Mouse (Mus musculus) intestine, embryonic 15.5 days (tissue): Measurements from ENCODE around the gene Ash1l. TPM values are rescaled to one million over a fixed set of nuclear protein-coding genes. Genes with fewer than 3 reads are reported as not detected.
A peak's percentile ranks its signal among the peaks of the same experiment; 100 is the strongest.

Source experiments
- ATAC-seq: fragments of 200-750 bp; cut with Nextera tagmentation; 2 replicates; pipeline ENCODE4 v1.8.0; 2017; ENCODE audit warnings: moderate TSS enrichment, moderate library complexity
- H3K27ac ChIP-seq: fragments of 300-500 bp; sonication (generic); 2 replicates; pipeline ENCODE4 v1.5.1; 2015; ENCODE audit warnings: mild to moderate bottlenecking, inconsistent platforms
- H3K27me3 ChIP-seq: fragments of 300-500 bp; sonication (generic); replicated peaks from 2 replicates; pipeline ENCODE4 v1.6.1; 2015; ENCODE audit warnings: inconsistent platforms
- H3K36me3 ChIP-seq: fragments of 300-500 bp; sonication (generic); 2 replicates; pipeline ENCODE4 v1.6.1; 2015; ENCODE audit warnings: inconsistent platforms
- H3K4me1 ChIP-seq: fragments of 300-500 bp; sonication (generic); replicated peaks from 2 replicates; pipeline ENCODE4 v1.6.1; 2015; ENCODE audit warnings: inconsistent platforms
- H3K4me2 ChIP-seq: fragments of 300-500 bp; sonication (generic); replicated peaks from 2 replicates; pipeline ENCODE4 v1.6.1; 2015; ENCODE audit warnings: mild to moderate bottlenecking, inconsistent platforms
- H3K4me3 ChIP-seq: fragments of 300-500 bp; sonication (generic); replicated peaks from 2 replicates; pipeline ENCODE4 v1.5.1; 2015; ENCODE audit warnings: inconsistent platforms
- H3K9ac ChIP-seq: fragments of 300-500 bp; sonication (generic); 2 replicates; pipeline ENCODE4 v1.6.1; 2015; ENCODE audit warnings: inconsistent platforms
- H3K9me3 ChIP-seq: fragments of 300-500 bp; sonication (generic); 2 replicates; pipeline ENCODE4 v1.6.1; 2016; ENCODE audit warnings: inconsistent platforms
- WGBS: fragments of 180-500 bp; shearing (Covaris S2); methylation state at CpG from one replicate; pipeline ENCODE4 v1.1.7; 2015; 5-methylcytosine and 5-hydroxymethylcytosine counted together
- polyA plus RNA-seq: library from polyadenylated mRNA; unstranded; fragments of >200 nt; fragmentation: Nextera tagmentation; extraction: Ambion mirVana; gene quantifications from 2 replicates; pipeline ENCODE4 v1.2.1, GENCODE M21; 2015

The Ash1l gene
- polyA plus RNA-seq, 1 experiment from 2014 or later: 16.4 TPM

GRCm38 (mm10) chr3:89101459-89101811 is 151.0 kb downstream of the Ash1l start:
- Histone ChIP-seq H3K36me3 (peaks cover 11% of the 10 kb centered on the region), H3K4me3 (peak overlapping the region; percentile 56), H3K4me2 (peak overlapping the region; percentile 87), H3K27me3 (no peaks in the 10 kb centered on the region), H3K9ac (peak overlapping the region; percentile 68), H3K4me1 (peaks cover 29% of the 10 kb centered on the region), H3K9me3 (no peaks in the 10 kb centered on the region), H3K27ac (peak overlapping the region; percentile 73)
- ATAC-seq: peak; percentile 51
- WGBS: 0% methylated on average over 19 of the region's 19 CpGs

DNA sequence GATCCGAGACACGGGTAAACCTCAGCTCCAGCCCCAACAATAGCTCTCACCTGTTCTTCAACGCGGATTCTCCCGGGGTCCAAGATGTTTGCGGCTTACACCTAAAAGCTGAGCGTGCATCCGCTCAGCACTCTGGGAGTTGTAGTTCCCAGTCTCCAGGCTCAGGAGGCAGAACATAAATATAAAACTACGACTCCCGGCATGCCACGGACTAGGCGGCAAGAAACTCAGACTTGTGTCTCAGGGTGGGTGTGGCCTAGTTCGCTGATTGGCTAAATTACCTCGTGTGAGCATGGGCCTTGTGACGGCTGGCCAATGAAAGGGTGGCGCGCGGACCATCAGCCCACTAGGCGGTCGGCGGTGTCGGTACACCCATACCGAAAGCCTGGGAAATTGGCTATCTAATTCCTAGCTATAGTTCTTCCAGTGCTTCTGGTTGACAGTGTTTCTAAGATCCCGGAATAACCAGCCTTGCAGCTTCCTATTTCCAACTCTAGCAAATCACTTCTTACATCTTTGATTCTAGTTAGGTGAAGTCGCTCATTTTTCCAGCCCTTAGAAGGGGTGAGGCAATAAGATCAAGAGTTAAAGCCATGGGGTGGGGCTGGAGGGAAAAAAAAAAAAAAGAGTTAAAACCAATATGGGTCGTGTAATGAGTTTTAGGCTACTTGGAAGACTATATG is 151.5 kb downstream of the Ash1l start, which contains the start of gene Fdps:
Gene Fdps (minus strand): TSS at position 148 of the 683 bp plus-strand sequence.
- Histone ChIP-seq H3K9me3 (no peaks in the 10 kb centered on the region), H3K27ac (peak within 1 kb of the TSS; percentile 78), H3K27me3 (no peaks in the 10 kb centered on the region), H3K4me2 (peak within 1 kb of the TSS; percentile 87), H3K4me3 (peak within 1 kb of the TSS; percentile 56), H3K9ac (peak within 1 kb of the TSS; percentile 68), H3K36me3 (peaks cover 7% of the 10 kb centered on the region), H3K4me1 (peaks cover 29% of the 10 kb centered on the region)
- peak; percentile 99 for ATAC-seq
- WGBS: under 1% methylated on average over 26 of the region's 26 CpGs

DNA sequence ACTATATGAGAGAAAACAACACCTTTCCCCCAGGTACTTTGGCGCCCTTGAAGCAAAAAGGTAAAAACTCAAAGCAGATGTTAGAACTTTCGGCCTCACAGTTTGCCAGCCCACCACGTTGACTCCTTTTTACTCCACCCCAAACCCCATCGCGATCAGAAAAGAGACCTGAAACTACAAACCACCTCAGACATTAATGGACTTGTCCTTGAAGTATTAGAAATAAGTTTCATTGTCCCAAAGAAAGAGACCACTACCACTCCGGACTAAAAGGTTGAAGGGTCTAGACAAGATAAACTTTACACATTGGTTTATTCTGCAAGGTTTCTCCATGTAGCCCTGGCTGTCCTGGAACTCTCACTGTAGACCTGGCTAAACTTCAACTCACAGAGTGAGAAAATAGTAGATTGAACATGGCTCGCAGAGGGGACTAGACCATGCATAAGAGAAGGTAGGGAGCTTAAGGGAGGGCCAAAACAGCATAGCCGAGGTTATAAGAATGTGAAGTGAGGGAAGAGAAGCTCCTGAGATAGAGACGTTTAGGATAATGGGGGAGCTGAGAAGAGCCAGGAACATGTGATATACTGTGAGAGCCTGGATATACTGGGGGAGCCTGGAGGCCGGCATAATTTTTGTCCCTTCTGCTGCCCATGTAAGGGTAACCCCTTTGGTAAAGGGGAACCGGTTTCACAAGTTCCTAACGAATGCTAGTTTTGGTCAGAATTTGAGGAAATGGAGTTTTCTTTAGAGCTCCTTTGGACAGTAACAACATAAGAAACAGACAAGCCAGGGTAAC is 152.3 kb downstream of the Ash1l start:
- peaks cover 29% of the 10 kb centered on the region for H3K4me1 ChIP-seq
- peak overlapping the region; percentile 28; the same call in 1 of the 2 replicates for H3K4me3 ChIP-seq
- no peak overlapping the region for H3K9ac ChIP-seq

DNA sequence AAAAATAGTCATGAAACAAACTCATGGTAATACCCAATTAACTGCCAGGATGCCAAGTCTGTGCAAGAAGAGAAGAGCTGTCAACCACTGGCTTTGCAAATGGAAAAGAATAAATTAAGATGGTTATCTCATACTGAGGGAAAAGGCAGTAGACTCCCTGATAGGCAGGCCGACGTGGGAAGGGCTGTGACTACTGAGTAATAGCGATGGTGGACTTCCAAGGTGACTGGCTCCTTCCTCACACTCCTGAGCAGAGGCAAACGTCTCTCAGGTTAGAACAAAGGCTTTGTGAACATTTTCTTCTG is 152.8 kb downstream of the Ash1l start:
- peak overlapping the region; percentile 78; the same call in 1 of the 2 replicates for H3K27ac ChIP-seq
- peaks cover 28% of the 10 kb centered on the region for H3K4me1 ChIP-seq
- no peak for ATAC-seq
- H3K4me3 ChIP-seq: no peak overlapping the region
- H3K27me3 ChIP-seq: no peaks in the 10 kb centered on the region
- H3K9ac ChIP-seq: no peak overlapping the region
- no peaks in the 10 kb centered on the region for H3K9me3 ChIP-seq
- 53% methylated on average over 4 of the region's 4 CpGs for WGBS
- H3K36me3 ChIP-seq: peaks cover 4% of the 10 kb centered on the region
- no peak overlapping the region for H3K4me2 ChIP-seq

More for the DNA sequence above, 152.3 kb downstream of the Ash1l start:
- Histone ChIP-seq H3K4me2 (peak overlapping the region; percentile 53), H3K27ac (peak overlapping the region; percentile 78), H3K9me3 (no peaks in the 10 kb centered on the region), H3K36me3 (peaks cover 7% of the 10 kb centered on the region), H3K27me3 (no peaks in the 10 kb centered on the region)
- WGBS: 58% methylated on average over 12 of the region's 12 CpGs
- ATAC-seq: no peak

- no peaks in the 10 kb centered on the region for H3K9me3 ChIP-seq
- no peak overlapping the region for H3K4me3 ChIP-seq
- no peak for ATAC-seq
- 0 out of 2 replicates have a peak, but pooled peaks cover 4% of the 10 kb centered on the region for H3K4me1 ChIP-seq
- H3K36me3 ChIP-seq: no peaks in the 10 kb centered on the region
- no peak overlapping the region for H3K27ac ChIP-seq
- H3K4me2 ChIP-seq: no peak overlapping the region
- no peaks in the 10 kb centered on the region for H3K27me3 ChIP-seq
- H3K9ac ChIP-seq: no peak overlapping the region
Observed at GRCm38 (mm10) chr3:89106881-89107280, 156.5 kb downstream of the Ash1l start.

DNA sequence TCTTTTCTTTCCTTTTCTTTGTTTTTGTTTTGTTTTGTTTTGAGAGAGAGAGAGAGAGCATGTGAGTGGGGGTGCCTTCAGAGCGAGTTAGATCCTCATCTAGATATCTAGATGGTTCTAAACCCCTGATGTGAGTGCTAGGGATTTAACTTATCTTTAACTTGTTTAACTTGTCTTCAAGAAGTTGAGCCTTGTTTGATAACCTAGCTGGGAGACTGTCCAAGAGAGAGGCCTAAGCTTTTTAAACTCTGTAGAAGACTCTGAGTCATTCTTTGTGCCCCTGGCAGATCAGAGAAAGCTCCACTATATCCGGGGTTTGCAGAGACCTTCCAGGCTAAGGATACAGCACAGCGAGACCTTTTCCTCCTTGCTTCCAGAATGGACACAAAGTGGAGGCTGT is 157.1 kb downstream of the Ash1l start:
- no peak overlapping the region for H3K27ac ChIP-seq

GRCm38 (mm10) chr3:89108146-89108545 is 157.7 kb downstream of the Ash1l start:
- H3K27me3 ChIP-seq: no peaks in the 10 kb centered on the region
- 45% methylated on average over 1 of the region's 1 CpGs for WGBS

More for the DNA sequence above, 157.1 kb downstream of the Ash1l start:
- H3K4me2 ChIP-seq: no peak overlapping the region
- no peaks in the 10 kb centered on the region for H3K36me3 ChIP-seq
- 0 out of 2 replicates have a peak, but pooled peaks cover 4% of the 10 kb centered on the region for H3K4me1 ChIP-seq
- no peak overlapping the region for H3K4me3 ChIP-seq
- no peak overlapping the region for H3K9ac ChIP-seq
- 39% methylated on average over 3 of the region's 3 CpGs for WGBS
- H3K27me3 ChIP-seq: no peaks in the 10 kb centered on the region
- H3K9me3 ChIP-seq: no peaks in the 10 kb centered on the region
- ATAC-seq: no peak

DNA sequence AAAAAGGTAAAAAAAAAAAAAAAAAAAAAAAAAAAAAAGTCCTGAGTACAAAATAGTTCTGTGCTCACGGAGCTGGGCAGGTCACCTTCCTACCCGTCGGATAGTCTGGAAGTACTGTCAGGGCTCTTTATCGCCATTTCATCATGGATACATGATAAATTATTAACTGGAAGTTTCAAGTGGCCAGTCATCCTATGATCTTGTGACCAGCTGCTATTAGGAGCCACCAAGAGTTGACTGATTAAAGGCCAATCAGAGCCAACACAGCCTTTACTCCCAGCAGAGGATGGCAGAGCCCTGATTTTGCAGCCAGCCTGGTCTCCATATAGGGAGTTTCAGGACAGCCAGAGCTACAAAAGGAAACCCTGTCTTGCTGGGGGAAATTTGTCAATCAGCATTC is 162.6 kb downstream of the Ash1l start:
- WGBS: 70% methylated on average over 4 of the region's 4 CpGs
- H3K4me3 ChIP-seq: no peak overlapping the region
- no peak overlapping the region for H3K9ac ChIP-seq
- no peaks in the 10 kb centered on the region for H3K36me3 ChIP-seq
- H3K4me1 ChIP-seq: no peaks in the 10 kb centered on the region
- H3K27ac ChIP-seq: peak overlapping the region; percentile 68; the same call in 1 of the 2 replicates
- ATAC-seq: peak; percentile 90
- H3K9me3 ChIP-seq: no peaks in the 10 kb centered on the region
- no peaks in the 10 kb centered on the region for H3K27me3 ChIP-seq
- H3K4me2 ChIP-seq: no peak overlapping the region

More at GRCm38 (mm10) chr3:89108146-89108545, 157.7 kb downstream of the Ash1l start:
- no peaks in the 10 kb centered on the region for H3K36me3 ChIP-seq
- H3K27ac ChIP-seq: no peak overlapping the region
- no peaks in the 10 kb centered on the region for H3K9me3 ChIP-seq
- no peak for ATAC-seq
- no peak overlapping the region for H3K4me2 ChIP-seq
- H3K9ac ChIP-seq: no peak overlapping the region
- H3K4me3 ChIP-seq: no peak overlapping the region
- H3K4me1 ChIP-seq: no peaks in the 10 kb centered on the region

GRCm38 (mm10) chr3:89115522-89115921 is 165.1 kb downstream of the Ash1l start:
- Histone ChIP-seq H3K27ac (no peak overlapping the region), H3K9ac (no peak overlapping the region), H3K27me3 (no peaks in the 10 kb centered on the region), H3K4me1 (no peaks in the 10 kb centered on the region), H3K4me2 (no peak overlapping the region), H3K4me3 (no peak overlapping the region), H3K36me3 (no peaks in the 10 kb centered on the region), H3K9me3 (no peaks in the 10 kb centered on the region)
- WGBS: 12% methylated on average over 2 of the region's 2 CpGs
- ATAC-seq: peak; percentile 54

GRCm38 (mm10) chr3:89123313-89123712 is 172.9 kb downstream of the Ash1l start:
- Histone ChIP-seq H3K9ac (no peak overlapping the region), H3K27ac (no peak overlapping the region), H3K4me2 (no peak overlapping the region), H3K4me1 (no peaks in the 10 kb centered on the region), H3K9me3 (no peaks in the 10 kb centered on the region), H3K36me3 (no peaks in the 10 kb centered on the region), H3K4me3 (no peak overlapping the region), H3K27me3 (no peaks in the 10 kb centered on the region)
- 70% methylated on average over 2 of the region's 2 CpGs for WGBS
- no peak for ATAC-seq

DNA sequence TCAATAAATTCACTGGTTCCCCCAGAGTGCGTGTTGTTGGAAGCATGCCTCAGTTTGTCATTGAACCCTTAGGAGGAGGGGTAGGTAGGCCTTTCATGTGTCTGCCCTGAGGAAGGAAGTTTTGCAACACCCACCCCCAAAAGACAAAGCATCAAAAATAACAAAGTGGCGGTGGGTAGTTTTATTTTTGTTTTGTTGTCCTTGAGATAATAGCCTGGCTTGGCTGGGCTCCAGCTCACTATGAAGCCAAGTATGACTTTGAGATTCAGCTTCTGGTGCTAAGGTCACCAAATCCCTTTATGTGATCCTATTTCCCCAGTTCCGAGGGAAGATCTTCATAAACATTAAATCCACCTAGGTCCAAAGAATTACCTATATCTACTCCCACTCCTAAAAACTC is 173.8 kb downstream of the Ash1l start:
- Histone ChIP-seq H3K4me2 (no peak overlapping the region), H3K27ac (no peak overlapping the region), H3K9ac (no peak overlapping the region), H3K27me3 (no peaks in the 10 kb centered on the region), H3K4me1 (no peaks in the 10 kb centered on the region), H3K36me3 (no peaks in the 10 kb centered on the region), H3K4me3 (no peak overlapping the region), H3K9me3 (no peaks in the 10 kb centered on the region)
- no peak for ATAC-seq
- WGBS: 67% methylated on average over 3 of the region's 3 CpGs

- H3K4me2 ChIP-seq: no peak overlapping the region
- no peak for ATAC-seq
- no peaks in the 10 kb centered on the region for H3K36me3 ChIP-seq
- no peak overlapping the region for H3K9ac ChIP-seq
- H3K9me3 ChIP-seq: no peaks in the 10 kb centered on the region
- no peaks in the 10 kb centered on the region for H3K4me1 ChIP-seq
- H3K4me3 ChIP-seq: no peak overlapping the region
- 93% methylated on average over 3 of the region's 3 CpGs for WGBS
- H3K27me3 ChIP-seq: no peaks in the 10 kb centered on the region
- no peak overlapping the region for H3K27ac ChIP-seq
Observed at GRCm38 (mm10) chr3:89125981-89126380, 175.6 kb downstream of the Ash1l start.
